Mouse (Mus musculus) hindbrain, embryonic 13.5 days (tissue): Measurements from ENCODE around the gene 1600002K03Rik. TPM values are rescaled to one million over a fixed set of nuclear protein-coding genes. Genes with fewer than 3 reads are reported as not detected.

Source experiments
- ATAC-seq: fragments of 200-750 bp; cut with Nextera tagmentation; 2 replicates; pipeline ENCODE4 v1.8.0; 2017; ENCODE audit warnings: moderate TSS enrichment; ENCODE audit not compliant: low FRiP score
- H3K27ac ChIP-seq: fragments of 300-500 bp; sonication (generic); 2 replicates; pipeline ENCODE4 v1.5.1; 2015; ENCODE audit warnings: inconsistent platforms, mild to moderate bottlenecking, moderate library complexity
- H3K27me3 ChIP-seq: fragments of 300-500 bp; sonication (generic); 2 replicates; pipeline ENCODE4 v1.6.1; 2015; ENCODE audit warnings: mild to moderate bottlenecking, inconsistent platforms
- H3K36me3 ChIP-seq: fragments of 300-500 bp; sonication (generic); 2 replicates; pipeline ENCODE4 v1.6.1; 2015; ENCODE audit warnings: mild to moderate bottlenecking, inconsistent platforms
- H3K4me1 ChIP-seq: fragments of 300-500 bp; sonication (generic); replicated peaks from 2 replicates; pipeline ENCODE4 v1.6.1; 2015; ENCODE audit warnings: inconsistent platforms
- H3K4me2 ChIP-seq: fragments of 300-500 bp; sonication (generic); 2 replicates; pipeline ENCODE4 v1.6.1; 2015; ENCODE audit warnings: inconsistent platforms, mild to moderate bottlenecking, moderate library complexity
- H3K4me3 ChIP-seq: fragments of 300-500 bp; sonication (generic); 2 replicates; pipeline ENCODE4 v1.5.1; 2015; ENCODE audit warnings: mild to moderate bottlenecking, inconsistent platforms
- H3K9ac ChIP-seq: fragments of 300-500 bp; sonication (generic); 2 replicates; pipeline ENCODE4 v1.6.1; 2015; ENCODE audit warnings: mild to moderate bottlenecking, inconsistent platforms
- H3K9me3 ChIP-seq: fragments of 300-500 bp; sonication (generic); 2 replicates; pipeline ENCODE4 v1.6.1; 2016; ENCODE audit warnings: inconsistent platforms
- WGBS: fragments of 180-500 bp; shearing (Covaris S2); methylation state at CpG from one replicate; pipeline ENCODE4 v1.1.7; 2015; 5-methylcytosine and 5-hydroxymethylcytosine counted together
- polyA plus RNA-seq: library from polyadenylated mRNA; unstranded; fragments of >200 nt; fragmentation: Nextera tagmentation; extraction: Ambion mirVana; gene quantifications from 2 replicates; pipeline ENCODE4 v1.2.1, GENCODE M21; 2015

Gene 1600002K03Rik
- polyA plus RNA-seq, 1 experiment from 2014 or later = 14.1 TPM

GRCm38 (mm10) chr10:80136179-80136951, 36.4 kb upstream of the 1600002K03Rik start:
- H3K9ac ChIP-seq = peak overlapping the region; percentile 97
- WGBS = 14% methylated on average over 35 of the region's 49 CpGs
- no peaks in the 10 kb centered on the region for H3K9me3 ChIP-seq
- H3K36me3 ChIP-seq = peaks cover 53% of the 10 kb centered on the region
- H3K4me3 ChIP-seq = peak overlapping the region; percentile 82
- ATAC-seq = no peak
- peak overlapping the region; percentile 98 for H3K27ac ChIP-seq
- H3K27me3 ChIP-seq = peaks cover 29% of the 10 kb centered on the region
- H3K4me2 ChIP-seq = peak overlapping the region; percentile 93
- peaks cover 60% of the 10 kb centered on the region for H3K4me1 ChIP-seq

- Histone ChIP-seq H3K27ac (peak overlapping the region; percentile 98), H3K4me1 (peaks cover 58% of the 10 kb centered on the region), H3K36me3 (peaks cover 46% of the 10 kb centered on the region), H3K9ac (peak overlapping the region; percentile 97), H3K4me3 (peak overlapping the region; percentile 82), H3K27me3 (peaks cover 27% of the 10 kb centered on the region), H3K4me2 (peak overlapping the region; percentile 93), H3K9me3 (no peaks in the 10 kb centered on the region)
- WGBS = 5% methylated on average over 27 of the region's 29 CpGs
- ATAC-seq = no peak
These were observed 35.7 kb upstream of the 1600002K03Rik start for GRCm38 (mm10) chr10:80136952-80137625.

- H3K4me2 ChIP-seq = peak overlapping the region; percentile 93
- peaks cover 38% of the 10 kb centered on the region for H3K36me3 ChIP-seq
- peak overlapping the region; percentile 97 for H3K9ac ChIP-seq
- no peak for ATAC-seq
- no peaks in the 10 kb centered on the region for H3K9me3 ChIP-seq
- WGBS = 3% methylated on average over 25 of the region's 33 CpGs
- peaks cover 60% of the 10 kb centered on the region for H3K4me1 ChIP-seq
- H3K4me3 ChIP-seq = peak overlapping the region; percentile 82
- H3K27ac ChIP-seq = peak overlapping the region; percentile 98
- peaks cover 25% of the 10 kb centered on the region for H3K27me3 ChIP-seq
These were observed 34.9 kb upstream of the 1600002K03Rik start for GRCm38 (mm10) chr10:80137626-80138552.

- WGBS = 0% methylated on average over 77 of the region's 94 CpGs
- Histone ChIP-seq H3K27me3 (peaks cover 25% of the 10 kb centered on the region), H3K4me2 (peak within 1 kb of the TSS; percentile 93), H3K4me3 (peak within 1 kb of the TSS; percentile 82), H3K9ac (peak within 1 kb of the TSS; percentile 97), H3K36me3 (peaks cover 33% of the 10 kb centered on the region), H3K27ac (peak within 1 kb of the TSS; percentile 98), H3K4me1 (peaks cover 63% of the 10 kb centered on the region), H3K9me3 (no peaks in the 10 kb centered on the region)
- ATAC-seq = peak; percentile 12
These were observed 33.9 kb upstream of the 1600002K03Rik start, which contains the start of gene Atp5d for GRCm38 (mm10) chr10:80138553-80139438. TSS of gene Atp5d (plus strand) at chr10:80138632.

GRCm38 (mm10) chr10:80139439-80139775, 33.3 kb upstream of the 1600002K03Rik start:
- peak overlapping the region; percentile 93 for H3K4me2 ChIP-seq
- H3K9me3 ChIP-seq = no peaks in the 10 kb centered on the region
- H3K27ac ChIP-seq = peak overlapping the region; percentile 98
- 3% methylated on average over 8 of the region's 10 CpGs for WGBS
- peak overlapping the region; percentile 97 for H3K9ac ChIP-seq
- peaks cover 33% of the 10 kb centered on the region for H3K36me3 ChIP-seq
- H3K4me3 ChIP-seq = peak overlapping the region; percentile 82
- peak; percentile 2; the same call in 1 of the 2 replicates for ATAC-seq
- peaks cover 67% of the 10 kb centered on the region for H3K4me1 ChIP-seq
- peaks cover 25% of the 10 kb centered on the region for H3K27me3 ChIP-seq

- Histone ChIP-seq H3K9ac (peak overlapping the region; percentile 63; the same call in 1 of the 2 replicates), H3K9me3 (no peaks in the 10 kb centered on the region), H3K27ac (peak overlapping the region; percentile 98), H3K4me2 (peak overlapping the region; percentile 93; the same call in 1 of the 2 replicates), H3K27me3 (peaks cover 19% of the 10 kb centered on the region), H3K36me3 (peaks cover 33% of the 10 kb centered on the region), H3K4me1 (peaks cover 72% of the 10 kb centered on the region), H3K4me3 (peak overlapping the region; percentile 82; the same call in 1 of the 2 replicates)
- ATAC-seq = no peak
- WGBS = 79% methylated on average over 11 of the region's 11 CpGs
These were observed 32.6 kb upstream of the 1600002K03Rik start for GRCm38 (mm10) chr10:80139975-80140665.

- Histone ChIP-seq H3K36me3 (peaks cover 32% of the 10 kb centered on the region), H3K4me1 (peaks cover 77% of the 10 kb centered on the region), H3K27ac (peak within 1 kb of the TSS; percentile 98), H3K27me3 (peaks cover 14% of the 10 kb centered on the region), H3K4me3 (peak within 1 kb of the TSS; percentile 82), H3K9ac (peak within 1 kb of the TSS; percentile 97), H3K9me3 (no peaks in the 10 kb centered on the region), H3K4me2 (peak within 1 kb of the TSS; percentile 93)
- ATAC-seq = no peak
- WGBS = 69% methylated on average over 10 of the region's 10 CpGs
These were observed 32.1 kb upstream of the 1600002K03Rik start, which contains the start of gene Cbarp for GRCm38 (mm10) chr10:80140666-80141035. TSS of gene Cbarp (minus strand) at chr10:80140835.

DNA sequence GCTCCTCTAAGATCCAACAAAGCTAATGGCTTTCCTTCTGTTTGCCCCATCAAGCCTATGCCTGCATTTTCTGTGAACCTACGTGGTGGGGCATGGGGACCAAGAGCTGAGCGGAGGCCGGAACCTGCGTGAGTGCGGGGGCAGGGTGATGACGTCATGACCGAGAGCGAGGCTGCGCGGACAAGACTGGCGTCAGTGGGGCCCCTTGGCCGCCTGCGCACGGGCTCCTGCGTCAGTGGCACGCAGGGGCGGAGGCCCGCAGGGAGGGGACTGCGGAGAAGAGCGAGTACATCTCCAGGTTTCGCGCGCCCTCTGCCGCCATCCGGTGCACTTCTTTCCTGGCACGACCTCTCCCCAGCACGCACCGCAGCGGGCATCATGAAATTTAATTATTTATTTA, 31.5 kb upstream of the 1600002K03Rik start:
- peaks cover 32% of the 10 kb centered on the region for H3K36me3 ChIP-seq
- WGBS = under 1% methylated on average over 29 of the region's 29 CpGs
- peak overlapping the region; percentile 81 for H3K4me3 ChIP-seq
- ATAC-seq = peak; percentile 33
- peaks cover 8% of the 10 kb centered on the region for H3K27me3 ChIP-seq
- H3K9me3 ChIP-seq = no peaks in the 10 kb centered on the region
- H3K4me1 ChIP-seq = peaks cover 78% of the 10 kb centered on the region
- H3K9ac ChIP-seq = peak overlapping the region; percentile 63
- peak overlapping the region; percentile 83 for H3K4me2 ChIP-seq
- peak overlapping the region; percentile 91 for H3K27ac ChIP-seq

DNA sequence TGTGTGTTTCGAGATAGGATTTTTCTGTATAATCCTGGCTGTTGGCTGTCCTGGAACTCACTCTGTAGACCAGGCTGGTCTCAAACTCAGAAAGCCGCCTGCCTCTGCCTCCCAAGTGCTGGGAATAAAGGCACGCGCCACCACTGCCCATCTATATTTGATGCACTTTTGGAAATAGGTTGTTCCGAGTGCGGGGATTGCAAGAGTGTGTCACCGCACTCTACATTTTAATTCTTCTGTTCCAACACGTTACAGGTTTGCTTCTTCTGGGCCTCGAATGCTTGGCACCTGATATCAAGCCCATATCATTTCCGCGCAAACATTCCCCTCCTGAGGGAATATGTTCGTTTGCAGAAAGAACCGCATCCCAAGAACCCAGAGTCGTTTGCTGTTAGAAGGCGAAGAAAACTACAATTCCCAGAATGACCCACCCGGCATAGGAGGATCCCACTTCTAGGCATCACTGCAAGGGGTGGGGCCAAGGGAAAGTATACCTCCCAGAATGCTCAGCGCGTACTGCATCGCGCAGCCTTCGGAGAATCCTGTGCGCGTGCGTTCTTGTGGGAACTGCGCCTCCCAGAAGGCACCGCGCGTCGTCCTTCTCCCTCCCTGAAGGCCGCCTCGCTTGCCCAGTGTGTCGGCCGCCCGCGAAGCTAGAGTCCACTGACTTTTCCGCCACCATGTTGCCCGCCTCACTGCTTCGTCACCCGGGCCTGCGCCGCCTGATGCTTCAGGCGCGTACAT, 30.8 kb upstream of the 1600002K03Rik start:
- peak overlapping the region; percentile 97 for H3K9ac ChIP-seq
- H3K27ac ChIP-seq = peak overlapping the region; percentile 91
- H3K4me1 ChIP-seq = peaks cover 78% of the 10 kb centered on the region
- ATAC-seq = peak; percentile 79
- peaks cover 33% of the 10 kb centered on the region for H3K36me3 ChIP-seq
- no peaks in the 10 kb centered on the region for H3K9me3 ChIP-seq
- H3K27me3 ChIP-seq = 0 out of 2 replicates have a peak, but pooled peaks cover 2% of the 10 kb centered on the region
- peak overlapping the region; percentile 81 for H3K4me3 ChIP-seq
- 1% methylated on average over 42 of the region's 43 CpGs for WGBS
- peak overlapping the region; percentile 83 for H3K4me2 ChIP-seq

- Histone ChIP-seq H3K4me1 (peaks cover 78% of the 10 kb centered on the region), H3K9me3 (no peaks in the 10 kb centered on the region), H3K27ac (peak overlapping the region; percentile 91), H3K4me2 (peak overlapping the region; percentile 83), H3K4me3 (peak overlapping the region; percentile 81), H3K27me3 (no peaks in the 10 kb centered on the region), H3K36me3 (peaks cover 33% of the 10 kb centered on the region), H3K9ac (peak overlapping the region; percentile 97)
- WGBS = 0% methylated on average over 15 of the region's 15 CpGs
- peak; percentile 2 for ATAC-seq
These were observed 30.2 kb upstream of the 1600002K03Rik start for GRCm38 (mm10) chr10:80142530-80142925.
